Mouse (Mus musculus): ENCODE measurements around the gene Lcor. TPM values are rescaled to one million over a fixed set of nuclear protein-coding genes. Genes with fewer than 3 reads are reported as not detected.

Lcor gene
- total RNA-seq, 4 experiments from 2014 or later: 13.9 to 26.2 (median 19.9) TPM

- no peak for DNase-seq
Measured at GRCm38 (mm10) chr19:41573700-41574099, 91.3 kb downstream of the Lcor start.

- DNase-seq: no peak
Measured at GRCm38 (mm10) chr19:41577576-41577975, 95.1 kb downstream of the Lcor start.

DNA sequence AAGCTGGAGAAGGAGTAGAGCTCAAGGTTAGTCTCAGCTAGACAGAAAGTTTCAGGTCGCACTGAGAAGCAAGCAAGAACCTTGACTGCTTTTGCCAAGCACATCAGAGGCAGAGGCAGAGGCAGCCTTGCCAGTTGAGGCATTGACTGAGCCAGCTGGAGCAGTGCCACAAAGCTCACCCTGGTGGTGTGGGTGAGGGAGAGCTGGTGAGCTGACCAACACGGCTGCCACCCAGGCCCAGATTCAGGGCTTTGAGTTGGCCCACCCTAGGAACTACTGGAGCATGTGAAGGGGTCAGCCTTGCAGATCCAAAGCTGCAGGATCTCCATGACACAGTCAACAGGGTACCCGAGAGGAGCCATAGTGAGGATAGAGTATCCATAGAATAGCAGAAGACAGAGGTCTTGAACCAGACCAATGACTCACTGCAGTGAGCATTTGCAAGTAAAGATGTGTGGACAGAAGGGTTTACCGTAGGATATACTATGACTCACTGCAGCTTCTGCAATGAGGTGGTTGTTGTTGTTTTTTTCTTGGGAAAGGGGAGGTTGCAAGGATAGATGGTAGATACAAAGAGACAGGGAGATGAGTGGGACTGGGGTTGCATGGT lies 97.0 kb downstream of the Lcor start:
- peak; percentile 78 for DNase-seq

GRCm38 (mm10) chr19:41581706-41582420 lies 99.4 kb downstream of the Lcor start, which contains the start of gene Gm340:
Gene Gm340 (plus strand): TSS chr19:41582370.
- no peak for DNase-seq

GRCm38 (mm10) chr19:41582918-41583514 lies 100.6 kb downstream of the Lcor start:
- DNase-seq: no peak

GRCm38 (mm10) chr19:41586752-41587151 lies 104.3 kb downstream of the Lcor start:
- no peak for DNase-seq

DNA sequence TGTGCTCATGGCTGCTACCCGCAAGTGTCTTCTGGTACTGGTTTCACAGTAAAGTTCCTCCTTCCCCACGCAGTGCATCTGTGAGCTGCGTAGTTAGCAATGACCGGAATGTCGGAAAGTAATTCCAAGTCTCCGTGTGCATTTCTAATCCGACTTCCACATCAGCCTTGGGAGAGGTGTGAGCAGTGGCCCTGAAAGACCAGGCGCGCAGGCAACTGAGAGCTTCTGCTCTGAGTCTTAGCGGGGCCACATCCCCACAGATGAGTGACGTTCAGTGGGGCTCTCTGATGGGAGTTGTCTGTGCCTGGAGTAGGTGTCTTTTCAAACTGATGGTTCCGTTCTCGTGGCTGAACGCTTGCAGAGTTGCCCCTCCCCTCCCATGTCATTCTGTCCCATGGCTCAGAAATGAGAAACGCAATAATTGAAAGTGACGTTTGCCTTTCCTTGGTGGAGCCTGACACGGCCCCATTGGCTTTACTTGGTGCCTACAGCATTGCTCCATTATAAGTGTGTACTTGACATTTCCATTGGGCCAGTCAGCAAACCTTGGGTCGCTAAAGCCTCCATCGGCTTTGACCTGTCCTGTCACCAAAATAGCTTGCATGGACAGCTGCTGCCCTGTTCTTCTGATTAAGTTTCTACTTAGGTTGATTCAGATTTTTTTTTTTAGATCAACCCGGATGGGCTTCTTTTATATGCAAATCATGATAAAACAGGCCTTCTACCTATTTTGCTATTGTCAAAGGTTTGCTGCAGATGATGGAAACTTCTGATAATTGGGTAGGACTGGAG lies 105.2 kb downstream of the Lcor start:
- no peak for DNase-seq

GRCm38 (mm10) chr19:41589026-41589425 lies 106.6 kb downstream of the Lcor start:
- no peak for DNase-seq

DNA sequence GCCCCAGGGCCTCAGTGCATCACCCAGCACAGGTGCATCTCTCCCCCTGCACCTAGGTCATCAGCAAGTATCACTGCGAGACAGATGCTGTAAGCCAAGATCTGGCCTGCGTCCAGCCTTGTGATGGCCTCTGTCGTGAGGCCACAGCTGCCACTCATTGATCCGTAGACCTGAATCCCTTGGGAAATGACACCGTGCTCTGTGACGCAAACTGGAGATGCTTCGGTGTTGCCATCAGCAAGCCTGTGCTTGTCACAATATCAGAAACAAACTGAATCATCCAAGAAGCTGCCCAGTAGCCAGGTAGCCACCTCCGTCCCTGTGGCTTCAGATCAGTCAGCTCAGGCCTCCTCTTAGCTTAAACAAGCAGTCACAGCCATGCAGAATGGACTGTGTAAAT lies 107.2 kb downstream of the Lcor start:
- no peak for DNase-seq

GRCm38 (mm10) chr19:41591808-41592207 lies 109.4 kb downstream of the Lcor start:
- no peak for DNase-seq

- DNase-seq: peak; percentile 89
Measured at GRCm38 (mm10) chr19:41597170-41597894, 114.9 kb downstream of the Lcor start.

GRCm38 (mm10) chr19:41600647-41601046 lies 118.2 kb downstream of the Lcor start:
- no peak for DNase-seq

- no peak for DNase-seq
Measured at GRCm38 (mm10) chr19:41606208-41606987, 124.0 kb downstream of the Lcor start.

DNA sequence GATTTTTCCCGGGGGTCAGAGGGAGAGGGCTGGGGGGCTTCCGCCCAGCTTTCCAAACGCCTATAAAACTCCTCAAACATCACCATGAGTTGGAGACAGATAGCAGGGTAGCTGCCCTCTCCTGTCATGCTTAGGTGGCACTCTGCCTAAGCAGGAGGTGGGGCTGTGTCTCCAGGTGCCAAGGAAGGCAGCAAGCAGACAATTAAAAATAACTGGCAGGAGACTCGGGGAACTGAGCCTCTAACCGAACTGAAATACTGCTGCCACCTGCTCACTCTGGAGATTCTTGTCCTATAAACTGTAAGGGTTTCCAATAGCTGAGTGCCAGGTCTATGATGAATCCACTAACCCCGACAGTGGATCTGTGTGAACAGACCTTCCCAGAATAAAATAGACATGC lies 129.2 kb downstream of the Lcor start:
- DNase-seq: no peak

Small RNA genes lying within 50 kb of the gene (microRNA-seq; reads per million reads assigned to microRNA genes)
- 0 reads per million in 2 experiments for gene Mir8091

Other genes starting within 250 kb of the Lcor start
- gene Tm9sf3, start 218.6 kb upstream of the Lcor start, total RNA-seq (2022): 100 to 1,000 TPM; 163 to 188 (median 173) TPM
- gene Pik3ap1, start 97.5 kb upstream of the Lcor start, total RNA-seq (2022): 10 to 100 TPM; 15.8 to 36.6 (median 26.2) TPM
- 10 to 100 TPM; 13.0 to 18.5 (median 16.4) TPM for gene Gm340, start 99.7 kb downstream of the Lcor start, total RNA-seq (2022)